10 mouse cellular contexts compared by ENCODE assay signal in genomic region chr13:44133436-44133835, GRCm38 (mm10).
DNase-seq lines count a peak whose midpoint lies in the region; ATAC-seq and TF ChIP-seq lines count a peak whose summit lies in the region.
"Had no signal": no experiment of that assay in that cellular context is flagged by ENCODE, and none has a peak within 500 bp of the region (broad histone marks: within the 10 kb centered on the region; RNA-seq: fewer than 3 reads in every experiment).

No protein-coding gene starts in this region.

- no peaks in the 10 kb centered on the region for H3K36me3 ChIP-seq in limb, embryonic 14.5 days (ENCODE audit: control insufficient read depth, insufficient read depth, low read length)
- H3K36me3 ChIP-seq in intestine, embryonic 16.5 days (ENCODE audit: control insufficient read depth, insufficient read depth, low read length) = no peaks in the 10 kb centered on the region
- H3K36me3 ChIP-seq: intestine, embryonic 15.5 days had no signal

- no peak overlapping the region for H3K27ac ChIP-seq in limb, embryonic 14.5 days (replicated peaks; ENCODE audit: low read depth, low read length)
- H3K27ac ChIP-seq in intestine, embryonic 16.5 days (ENCODE audit: low read length) = no peak overlapping the region
- H3K27ac ChIP-seq: intestine, embryonic 15.5 days; liver, embryonic 14.5 days had no signal

- ATAC-seq in limb, embryonic 14.5 days (ENCODE audit: low FRiP score, low read depth) = no peak
- no peak for ATAC-seq in intestine, embryonic 16.5 days
- ATAC-seq: intestine, embryonic 15.5 days had no signal

- peak; percentile 69 for DNase-seq in kidney, postnatal 10 days
- DNase-seq in kidney, adult 18-20 months = no peak
- DNase-seq in brain, adult 2 months (ENCODE audit: low read depth, low spot score) = peak; percentile 41
- peak; percentile 14 for DNase-seq in gastrocnemius, postnatal 10 days
- peak; percentile 49 for DNase-seq in limb, embryonic 14.5 days (ENCODE audit: low spot score)
- no peak for DNase-seq in ovary, postnatal 36 days (ENCODE audit: low spot score)
- DNase-seq: cerebellum, adult 18-20 months had no signal

- no peaks in the 10 kb centered on the region for H3K9me3 ChIP-seq in limb, embryonic 14.5 days (ENCODE audit: control insufficient read depth, low read length)
- 0 out of 2 replicates have a peak, but pooled peaks cover 3% of the 10 kb centered on the region for H3K9me3 ChIP-seq in intestine, embryonic 16.5 days (ENCODE audit: control insufficient read depth, low read length)
- H3K9me3 ChIP-seq: intestine, embryonic 15.5 days had no signal

- TF ChIP-seq POLR2A in limb, embryonic 14.5 days (IDR thresholded peaks at IDR 0.05; ENCODE audit: borderline replicate concordance, extremely low read depth, insufficient read depth, insufficient read length) = no peak

- H3K27me3 ChIP-seq in limb, embryonic 14.5 days (ENCODE audit: control insufficient read depth, insufficient read depth, low read length) = no peaks in the 10 kb centered on the region
- no peaks in the 10 kb centered on the region for H3K27me3 ChIP-seq in intestine, embryonic 16.5 days (replicated peaks; ENCODE audit: control insufficient read depth, insufficient read depth, low read length)
- H3K27me3 ChIP-seq: intestine, embryonic 15.5 days had no signal

- no peak overlapping the region for H3K4me2 ChIP-seq in limb, embryonic 14.5 days (replicated peaks; ENCODE audit: low read depth, low read length, severe bottlenecking)
- no peak overlapping the region for H3K4me2 ChIP-seq in intestine, embryonic 16.5 days (ENCODE audit: low read depth, low read length)
- H3K4me2 ChIP-seq: intestine, embryonic 15.5 days had no signal

- H3K4me1 ChIP-seq in limb, embryonic 14.5 days (ENCODE audit: control insufficient read depth, insufficient read depth, low read length) = peaks cover 3% of the 10 kb centered on the region; the same call in 1 of the 2 replicates
- no peaks in the 10 kb centered on the region for H3K4me1 ChIP-seq in intestine, embryonic 16.5 days (ENCODE audit: control insufficient read depth, insufficient read depth, low read length)
- H3K4me1 ChIP-seq: intestine, embryonic 15.5 days had no signal

- H3K9ac ChIP-seq in limb, embryonic 14.5 days (ENCODE audit: low read depth, low read length, severe bottlenecking) = no peak overlapping the region
- no peak overlapping the region for H3K9ac ChIP-seq in intestine, embryonic 16.5 days (ENCODE audit: low read depth, low read length)
- H3K9ac ChIP-seq: intestine, embryonic 15.5 days; liver, embryonic 14.5 days had no signal

- WGBS in limb, embryonic 14.5 days = 49% methylated on average over 9 of the region's 9 CpGs
- 71% methylated on average over 9 of the region's 9 CpGs for WGBS in intestine, embryonic 16.5 days

- no peak overlapping the region for H3K4me3 ChIP-seq in limb, embryonic 14.5 days (replicated peaks; ENCODE audit: low read length)
- no peak overlapping the region for H3K4me3 ChIP-seq in intestine, embryonic 16.5 days (ENCODE audit: low read length)
- H3K4me3 ChIP-seq: intestine, embryonic 15.5 days had no signal

Comparison
In these comparisons a context has a peak if more than half of its experiments do, and no peak if none do; other contexts are left out.
1. DNase-seq: peak in kidney, postnatal 10 days (single experiment), brain, adult 2 months (single experiment), gastrocnemius, postnatal 10 days (single experiment) and limb, embryonic 14.5 days (single experiment); none in kidney, adult 18-20 months (single experiment) and ovary, postnatal 36 days (single experiment).